Mouse (Mus musculus): ENCODE results near the gene Gchfr. TPM values are rescaled to one million over a fixed set of nuclear protein-coding genes. Genes with fewer than 3 reads are reported as not detected.

Gene Gchfr
- polyA plus RNA-seq, 1 experiment from 2014 or later: 2.9 TPM

Other genes starting within 250 kb of the Gchfr start
- 37.5 and 38.0 TPM in 2 replicates for gene Chst14, start 241.3 kb upstream of the Gchfr start, polyA plus RNA-seq (2014; fragmentation: Nextera tagmentation; extraction: Ambion mirVana)
- gene Ccdc32, start 138.4 kb upstream of the Gchfr start, polyA plus RNA-seq (2014; fragmentation: Nextera tagmentation; extraction: Ambion mirVana): 22.4 and 23.5 TPM in 2 replicates
- 3.0 and 4.1 TPM in 2 replicates for gene Rpusd2, start 133.0 kb upstream of the Gchfr start, polyA plus RNA-seq (2014; fragmentation: Nextera tagmentation; extraction: Ambion mirVana)
- gene Knl1, start 120.7 kb upstream of the Gchfr start, polyA plus RNA-seq (2014; fragmentation: Nextera tagmentation; extraction: Ambion mirVana): 47.6 and 54.4 TPM in 2 replicates
- gene Rad51, start 55.0 kb upstream of the Gchfr start, polyA plus RNA-seq (2014; fragmentation: Nextera tagmentation; extraction: Ambion mirVana): 41.7 and 43.9 TPM in 2 replicates
- 34.9 and 35.2 TPM in 2 replicates for gene Rmdn3, start 10.7 kb upstream of the Gchfr start, polyA plus RNA-seq (2014; fragmentation: Nextera tagmentation; extraction: Ambion mirVana)
- 0.27 and 0.30 TPM in 2 replicates for gene Gm14137, start 6.7 kb downstream of the Gchfr start, polyA plus RNA-seq (2014; fragmentation: Nextera tagmentation; extraction: Ambion mirVana)
- 44.3 and 44.4 TPM in 2 replicates for gene Zfyve19, start 40.8 kb downstream of the Gchfr start, polyA plus RNA-seq (2014; fragmentation: Nextera tagmentation; extraction: Ambion mirVana)
- 18.3 and 19.1 TPM in 2 replicates for gene Dnajc17, start 41.0 kb downstream of the Gchfr start, polyA plus RNA-seq (2014; fragmentation: Nextera tagmentation; extraction: Ambion mirVana)
- gene Ppp1r14d, start 62.1 kb downstream of the Gchfr start, polyA plus RNA-seq (2014; fragmentation: Nextera tagmentation; extraction: Ambion mirVana): 0.67 and 1.00 TPM in 2 replicates
- gene Spint1, start 69.6 kb downstream of the Gchfr start, polyA plus RNA-seq (2014; fragmentation: Nextera tagmentation; extraction: Ambion mirVana): 51.9 and 55.9 TPM in 2 replicates
- 6.0 and 8.6 TPM in 2 replicates for gene Rhov, start 103.5 kb downstream of the Gchfr start, polyA plus RNA-seq (2014; fragmentation: Nextera tagmentation; extraction: Ambion mirVana)
- gene Vps18, start 121.0 kb downstream of the Gchfr start, polyA plus RNA-seq (2014; fragmentation: Nextera tagmentation; extraction: Ambion mirVana): 10.9 and 12.8 TPM in 2 replicates
- 5.6 and 6.9 TPM in 2 replicates for gene Dll4, start 158.0 kb downstream of the Gchfr start, polyA plus RNA-seq (2014; fragmentation: Nextera tagmentation; extraction: Ambion mirVana)
- gene Chac1, start 183.5 kb downstream of the Gchfr start, polyA plus RNA-seq (2014; fragmentation: Nextera tagmentation; extraction: Ambion mirVana): 0.20 TPM in 2 replicates

All from stomach, embryonic 14.5 days (tissue).